Mouse (Mus musculus) small intestine, adult 2 months (tissue): ENCODE data around the gene Vmn1r16.

ENCODE experiments used
- CTCF ChIP-seq: fragments of 200-500 bp; IDR thresholded peaks from 2 replicates; pipeline ENCODE4 v1.5.1; 2012; ENCODE audit warnings: low read depth, mild to moderate bottlenecking, control low read depth, inconsistent platforms, low read length, moderate library complexity, mixed read lengths; ENCODE audit not compliant: insufficient replicate concordance, insufficient read length; ENCODE audit errors: extremely low read depth
- POLR2A ChIP-seq: fragments of 200-500 bp; IDR thresholded peaks from 2 replicates; pipeline ENCODE4 v1.6.1; 2012; ENCODE audit warnings: low read depth, mild to moderate bottlenecking, control low read depth, inconsistent platforms, low read length, moderate library complexity

DNA sequence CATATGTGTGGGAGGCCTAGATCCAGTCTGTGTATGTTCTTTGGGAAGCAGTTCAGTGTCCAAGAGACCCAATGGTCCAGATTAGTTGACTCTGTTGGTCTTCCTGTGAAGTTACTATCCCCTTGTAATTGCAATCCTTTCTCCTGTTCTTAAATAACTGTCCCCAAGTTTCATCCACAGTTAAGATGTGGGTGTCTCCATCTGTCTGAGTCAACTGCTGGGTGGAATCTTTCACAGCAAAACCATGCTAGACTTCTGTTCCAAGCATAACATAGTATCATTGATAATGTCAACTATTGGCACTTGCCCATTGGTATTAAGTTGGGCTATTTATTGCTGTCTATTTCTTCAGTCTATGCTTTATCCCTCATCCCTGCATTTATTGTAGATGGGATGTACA is 50.3 kb downstream of the Vmn1r16 start:
- TF ChIP-seq CTCF = no peak
- no peak for TF ChIP-seq POLR2A
